In genomic region chr5:108206008-108206407, GRCm38 (mm10) we compare ENCODE assay signal across 12 mouse cellular contexts.
DNase-seq lines count a peak whose midpoint lies in the region; ATAC-seq and TF ChIP-seq lines count a peak whose summit lies in the region.
"Had no signal": no experiment of that assay in that cellular context is flagged by ENCODE, and none has a peak within 500 bp of the region (broad histone marks: within the 10 kb centered on the region; RNA-seq: fewer than 3 reads in every experiment).

No protein-coding gene starts in this region.

- H3K27ac ChIP-seq in hindbrain, postnatal 0 days: no peak overlapping the region
- no peak overlapping the region for H3K27ac ChIP-seq in hindbrain, embryonic 12.5 days
- H3K27ac ChIP-seq in midbrain, embryonic 13.5 days: no peak overlapping the region
- no peak overlapping the region for H3K27ac ChIP-seq in midbrain, embryonic 11.5 days (ENCODE audit: low read depth, low read length)
- H3K27ac ChIP-seq: limb, embryonic 10.5 days had no signal

- H3K36me3 ChIP-seq in hindbrain, postnatal 0 days (ENCODE audit: insufficient read depth, low read length): no peaks in the 10 kb centered on the region
- no peaks in the 10 kb centered on the region for H3K36me3 ChIP-seq in hindbrain, embryonic 12.5 days
- H3K36me3 ChIP-seq in midbrain, embryonic 13.5 days: no peaks in the 10 kb centered on the region
- H3K36me3 ChIP-seq in midbrain, embryonic 11.5 days (ENCODE audit: control insufficient read depth, insufficient read depth, low read length): no peaks in the 10 kb centered on the region

- H3K4me2 ChIP-seq in hindbrain, postnatal 0 days (ENCODE audit: low read depth, low read length): no peak overlapping the region
- H3K4me2 ChIP-seq in hindbrain, embryonic 12.5 days (replicated peaks): no peak overlapping the region
- no peak overlapping the region for H3K4me2 ChIP-seq in midbrain, embryonic 13.5 days (replicated peaks)
- H3K4me2 ChIP-seq in midbrain, embryonic 11.5 days: no peak overlapping the region

- no peak overlapping the region for H3K4me3 ChIP-seq in hindbrain, postnatal 0 days (ENCODE audit: low read length)
- H3K4me3 ChIP-seq in hindbrain, embryonic 12.5 days: no peak overlapping the region
- no peak overlapping the region for H3K4me3 ChIP-seq in midbrain, embryonic 13.5 days (replicated peaks)
- no peak overlapping the region for H3K4me3 ChIP-seq in midbrain, embryonic 11.5 days (ENCODE audit: low read depth, low read length)
- H3K4me3 ChIP-seq: limb, embryonic 10.5 days had no signal

- no peak for DNase-seq in hindbrain, postnatal 0 days (ENCODE audit: low spot score)
- DNase-seq in thymus, postnatal 0 days (ENCODE audit: low spot score): peak; percentile 18
- no peak for DNase-seq in thymus, postnatal 36 days
- peak; percentile 4 for DNase-seq in c-Kit-positive CD71-positive TER-119-negative erythroid progenitor cells, embryonic 14.5 days (ENCODE audit: low read depth)
- DNase-seq in midbrain, embryonic 11.5 days (ENCODE audit: low spot score, missing footprints): no peak
- DNase-seq in left cerebral cortex, postnatal 25 days (ENCODE audit: low spot score in 2 of 2): no peak
- DNase-seq: cerebellum, postnatal 36 days; heart, adult 18-20 months; heart, postnatal 4 days had no signal

- no peaks in the 10 kb centered on the region for H3K27me3 ChIP-seq in hindbrain, postnatal 0 days (ENCODE audit: insufficient read depth, low read length)
- H3K27me3 ChIP-seq in hindbrain, embryonic 12.5 days: no peaks in the 10 kb centered on the region
- no peaks in the 10 kb centered on the region for H3K27me3 ChIP-seq in midbrain, embryonic 13.5 days
- no peaks in the 10 kb centered on the region for H3K27me3 ChIP-seq in midbrain, embryonic 11.5 days (ENCODE audit: control insufficient read depth, insufficient read depth, low read length)

- no peaks in the 10 kb centered on the region for H3K4me1 ChIP-seq in hindbrain, postnatal 0 days (ENCODE audit: insufficient read depth, low read length)
- H3K4me1 ChIP-seq in hindbrain, embryonic 12.5 days: no peaks in the 10 kb centered on the region
- no peaks in the 10 kb centered on the region for H3K4me1 ChIP-seq in midbrain, embryonic 13.5 days (replicated peaks)
- H3K4me1 ChIP-seq in midbrain, embryonic 11.5 days (ENCODE audit: control insufficient read depth, insufficient read depth, low read length): no peaks in the 10 kb centered on the region
- H3K4me1 ChIP-seq: limb, embryonic 10.5 days had no signal

- H3K9me3 ChIP-seq in hindbrain, postnatal 0 days (ENCODE audit: low read length): no peaks in the 10 kb centered on the region
- no peaks in the 10 kb centered on the region for H3K9me3 ChIP-seq in hindbrain, embryonic 12.5 days (replicated peaks)
- H3K9me3 ChIP-seq in midbrain, embryonic 13.5 days: no peaks in the 10 kb centered on the region
- no peaks in the 10 kb centered on the region for H3K9me3 ChIP-seq in midbrain, embryonic 11.5 days (ENCODE audit: control insufficient read depth, low read length)
- H3K9me3 ChIP-seq: limb, embryonic 10.5 days had no signal

- peak; percentile 12; the same call in 1 of the 2 replicates for TF ChIP-seq CTCF in hindbrain, postnatal 0 days (IDR thresholded peaks at IDR 0.05; ENCODE audit: low read depth)

- ATAC-seq in hindbrain, postnatal 0 days: no peak
- ATAC-seq in hindbrain, embryonic 12.5 days (ENCODE audit: low FRiP score): no peak
- ATAC-seq in midbrain, embryonic 13.5 days: no peak
- no peak for ATAC-seq in midbrain, embryonic 11.5 days (ENCODE audit: low FRiP score)

- intact Hi-C loops in left cerebral cortex, postnatal 25 days (cut with DNase I): no loop called here

- H3K9ac ChIP-seq in hindbrain, postnatal 0 days (replicated peaks; ENCODE audit: low read length): no peak overlapping the region
- no peak overlapping the region for H3K9ac ChIP-seq in hindbrain, embryonic 12.5 days
- no peak overlapping the region for H3K9ac ChIP-seq in midbrain, embryonic 13.5 days (replicated peaks)
- no peak overlapping the region for H3K9ac ChIP-seq in midbrain, embryonic 11.5 days (ENCODE audit: low read length)

Comparison
In these comparisons a context has a peak if more than half of its experiments do, and no peak if none do; other contexts are left out.
1. DNase-seq: peak in thymus, postnatal 0 days (single experiment) and c-Kit-positive CD71-positive TER-119-negative erythroid progenitor cells, embryonic 14.5 days (single experiment); none in hindbrain, postnatal 0 days (single experiment), thymus, postnatal 36 days (0 of 2), midbrain, embryonic 11.5 days (single experiment) and left cerebral cortex, postnatal 25 days (0 of 2).